Mouse (Mus musculus): ENCODE results near the gene Camkmt.
A peak's percentile ranks its signal among the peaks of the same experiment; 100 is the strongest.

Camkmt gene

GRCm38 (mm10) chr17:85090120-85091099 lies at the start of gene Camkmt, which contains the start of gene Prepl:
Gene Camkmt (plus strand): TSS chr17:85090552.
Gene Prepl (minus strand): TSS chr17:85090241.
- ATAC-seq (ENCODE audit: insufficient number of reproducible peaks, low FRiP score, low TSS enrichment), result peak; percentile 95

- ATAC-seq (ENCODE audit: insufficient number of reproducible peaks, low FRiP score, low TSS enrichment), result no peak
Observed at GRCm38 (mm10) chr17:85040913-85041312, 49.4 kb upstream of the Camkmt start.

DNA sequence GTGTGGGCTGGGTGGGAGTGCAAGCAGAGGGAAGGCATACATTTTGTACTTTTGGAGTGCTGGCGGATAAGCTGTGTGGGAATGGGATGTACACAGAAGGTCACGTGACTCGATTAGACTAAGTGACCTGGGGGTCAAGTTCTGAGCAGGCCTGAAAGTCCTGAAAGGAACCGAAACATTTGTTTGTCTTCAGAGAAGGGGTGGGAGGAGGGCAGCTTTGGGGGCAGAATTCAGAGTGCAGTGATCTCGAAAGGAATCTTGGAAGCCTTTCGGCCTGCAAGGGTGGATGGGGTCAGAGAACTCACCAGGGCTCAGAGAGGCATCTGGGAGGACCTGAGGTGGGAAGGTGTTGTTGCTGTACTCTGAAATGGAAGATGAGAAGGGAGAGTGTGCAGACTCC lies 47.9 kb upstream of the Camkmt start:
- no peak for ATAC-seq (ENCODE audit: insufficient number of reproducible peaks, low FRiP score, low TSS enrichment)

DNA sequence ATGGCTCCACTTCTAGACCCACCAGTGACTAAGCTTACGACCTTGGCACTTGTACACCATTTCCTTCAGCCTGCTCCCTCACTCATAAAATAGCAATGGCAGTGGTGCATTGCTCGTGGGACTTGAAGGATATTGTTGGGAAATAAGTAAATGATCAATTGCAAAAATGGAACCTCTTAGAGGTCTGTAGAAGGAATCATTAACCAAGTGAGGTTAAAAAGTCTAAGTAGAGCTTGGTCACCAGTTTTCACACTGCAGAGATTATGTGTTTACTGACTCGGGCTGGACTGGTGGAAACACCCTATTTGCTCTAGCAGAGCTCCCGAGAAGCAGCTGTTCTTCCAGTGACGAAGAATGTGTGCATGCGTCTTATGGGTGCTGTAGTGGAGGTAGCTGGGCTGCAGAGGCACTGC lies 46.9 kb upstream of the Camkmt start:
- ATAC-seq (ENCODE audit: insufficient number of reproducible peaks, low FRiP score, low TSS enrichment), result no peak

DNA sequence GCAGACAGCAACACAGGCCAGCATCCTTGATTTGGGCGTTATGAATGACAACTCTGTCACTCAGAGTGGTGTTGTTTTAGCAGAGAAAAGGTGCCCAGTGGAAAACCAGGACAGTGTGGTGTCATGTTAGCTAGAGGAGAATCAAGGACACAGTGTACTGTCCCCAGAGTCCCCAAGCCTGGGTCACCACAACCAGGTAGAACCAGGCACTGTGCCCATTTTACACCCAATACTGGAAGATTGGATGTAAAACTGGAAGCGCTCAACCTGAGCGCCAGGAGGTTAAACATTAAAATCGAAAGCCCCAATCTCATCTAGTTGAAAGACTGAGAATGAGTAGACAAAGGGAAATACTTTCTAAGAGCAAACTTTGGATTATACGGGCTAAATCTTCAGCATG lies 45.9 kb upstream of the Camkmt start:
- no peak for ATAC-seq (ENCODE audit: insufficient number of reproducible peaks, low FRiP score, low TSS enrichment)

- ATAC-seq (ENCODE audit: insufficient number of reproducible peaks, low FRiP score, low TSS enrichment), result no peak
Observed at GRCm38 (mm10) chr17:85045160-85045559, 45.2 kb upstream of the Camkmt start.

DNA sequence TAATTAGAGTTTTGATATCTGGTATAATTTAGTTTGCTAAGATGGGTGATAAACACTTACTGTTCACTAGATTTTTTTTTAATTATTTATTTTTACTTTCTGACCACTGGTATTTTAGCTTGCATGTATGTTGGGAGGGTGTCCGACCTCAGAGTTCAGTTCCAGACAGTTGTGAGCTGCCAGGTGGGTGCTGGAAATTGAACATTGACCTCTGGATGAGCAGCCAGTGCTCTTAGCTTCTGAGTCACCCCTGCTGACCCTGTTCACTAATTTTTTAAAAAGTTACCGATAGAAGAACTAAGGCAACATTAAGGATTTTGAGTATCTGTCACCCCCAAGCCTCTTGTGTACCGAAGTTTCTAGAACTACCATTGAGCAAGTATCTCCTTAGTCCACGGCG lies 42.0 kb upstream of the Camkmt start:
- no peak for ATAC-seq (ENCODE audit: insufficient number of reproducible peaks, low FRiP score, low TSS enrichment)

GRCm38 (mm10) chr17:85058276-85058675 lies 32.1 kb upstream of the Camkmt start:
- no peak for ATAC-seq (ENCODE audit: insufficient number of reproducible peaks, low FRiP score, low TSS enrichment)

GRCm38 (mm10) chr17:85059136-85059535 lies 31.2 kb upstream of the Camkmt start:
- ATAC-seq (ENCODE audit: insufficient number of reproducible peaks, low FRiP score, low TSS enrichment), result no peak

DNA sequence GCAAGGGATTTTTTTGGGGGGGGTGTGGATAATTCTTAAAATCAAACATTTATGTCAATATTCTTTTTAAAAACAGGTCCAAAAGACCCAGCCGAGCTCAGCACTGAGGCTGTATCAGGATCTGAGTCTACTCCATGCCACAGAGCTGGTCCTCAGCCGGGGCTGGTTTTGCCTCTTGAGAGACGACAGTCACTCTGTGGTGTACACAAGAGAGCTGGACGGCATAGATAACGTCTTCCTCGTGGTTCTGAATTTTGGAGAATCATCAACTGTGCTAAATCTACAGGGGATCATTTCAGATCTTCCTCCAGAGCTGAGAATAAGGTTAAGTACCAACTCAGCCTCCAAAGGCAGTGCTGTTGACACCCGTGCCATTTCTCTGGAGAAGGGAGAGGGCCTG lies 26.8 kb upstream of the Camkmt start:
- no peak for ATAC-seq (ENCODE audit: insufficient number of reproducible peaks, low FRiP score, low TSS enrichment)

GRCm38 (mm10) chr17:85067331-85067730 lies 23.0 kb upstream of the Camkmt start:
- no peak for ATAC-seq (ENCODE audit: insufficient number of reproducible peaks, low FRiP score, low TSS enrichment)

DNA sequence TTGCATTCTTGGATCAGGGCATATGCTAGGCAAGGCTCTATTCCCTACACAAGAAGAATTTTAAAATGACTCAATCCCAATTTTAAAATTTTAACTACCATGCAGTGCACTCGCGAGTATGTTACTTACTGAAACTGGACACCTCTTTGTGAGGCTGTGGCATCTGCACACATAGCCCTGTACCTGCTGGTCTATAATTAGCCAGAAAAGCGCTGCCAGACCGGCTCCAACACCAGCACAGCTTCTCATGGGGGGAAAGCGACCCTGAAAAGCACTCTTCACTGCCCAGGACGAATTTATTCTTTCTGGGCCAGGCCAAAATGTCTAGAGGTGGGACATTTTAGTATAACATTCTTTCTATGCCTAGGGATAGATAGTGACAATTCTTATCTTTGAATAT lies 19.7 kb upstream of the Camkmt start:
- no peak for ATAC-seq (ENCODE audit: insufficient number of reproducible peaks, low FRiP score, low TSS enrichment)

GRCm38 (mm10) chr17:85071088-85071775 lies 19.1 kb upstream of the Camkmt start:
- no peak for ATAC-seq (ENCODE audit: insufficient number of reproducible peaks, low FRiP score, low TSS enrichment)

GRCm38 (mm10) chr17:85072383-85072782 lies 18.0 kb upstream of the Camkmt start:
- no peak for ATAC-seq (ENCODE audit: insufficient number of reproducible peaks, low FRiP score, low TSS enrichment)

GRCm38 (mm10) chr17:85073214-85073613 lies 17.1 kb upstream of the Camkmt start:
- no peak for ATAC-seq (ENCODE audit: insufficient number of reproducible peaks, low FRiP score, low TSS enrichment)

DNA sequence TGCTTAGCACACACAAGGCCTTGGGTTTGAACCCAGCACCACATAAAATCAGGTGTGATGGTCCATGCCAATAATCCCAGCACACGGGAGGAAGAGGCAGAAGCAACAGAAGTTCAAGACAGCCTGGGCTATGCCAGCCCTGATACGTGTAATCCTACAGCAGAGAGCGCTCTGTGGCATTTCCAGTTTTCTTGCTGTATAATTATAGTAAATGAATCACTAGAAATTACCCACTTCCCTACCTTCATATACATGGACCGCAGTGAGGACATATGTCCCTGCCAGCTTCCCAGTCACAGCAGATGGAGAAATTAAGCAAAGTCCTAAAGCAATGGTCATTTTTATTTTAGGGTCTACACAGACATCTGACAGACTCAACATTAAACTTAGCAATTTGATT lies 16.3 kb upstream of the Camkmt start:
- no peak for ATAC-seq (ENCODE audit: insufficient number of reproducible peaks, low FRiP score, low TSS enrichment)

DNA sequence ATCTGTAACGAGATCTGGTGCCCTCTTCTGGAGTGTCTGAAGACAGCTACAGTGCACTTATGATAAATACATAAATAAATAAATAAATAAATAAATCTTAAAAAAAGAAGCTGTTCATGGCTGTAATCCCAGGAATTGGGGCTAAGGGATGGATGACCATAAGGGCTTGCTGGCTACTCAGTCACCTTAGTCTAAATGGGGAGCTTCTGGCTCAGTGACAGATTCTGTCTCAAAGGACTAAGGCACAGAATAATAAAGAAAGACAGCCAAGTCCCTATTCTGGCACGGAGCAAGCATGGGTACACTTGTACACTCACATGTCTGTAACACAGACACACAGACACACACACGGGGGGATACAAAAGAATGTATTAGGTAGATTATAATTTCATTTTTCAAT lies 11.1 kb upstream of the Camkmt start:
- ATAC-seq (ENCODE audit: insufficient number of reproducible peaks, low FRiP score, low TSS enrichment), result no peak

DNA sequence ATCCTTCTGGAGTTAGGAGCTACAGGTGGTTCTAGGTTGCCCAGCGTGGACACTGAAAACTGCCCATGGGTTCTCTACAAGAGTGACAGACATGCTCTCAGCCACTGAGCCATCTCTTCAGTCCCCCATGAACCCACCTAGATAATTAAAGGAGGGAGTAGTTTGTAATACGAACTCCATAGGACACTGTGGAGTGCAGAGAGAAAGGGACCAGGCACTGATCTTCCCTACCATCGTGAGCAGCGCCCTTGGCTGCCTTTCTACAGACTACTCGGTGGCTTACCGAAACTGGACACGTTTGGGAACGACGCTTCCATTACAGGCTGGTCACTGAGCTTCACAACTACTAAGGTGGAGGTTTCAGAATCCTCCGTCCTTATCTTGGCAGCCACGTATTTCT lies 9.6 kb upstream of the Camkmt start:
- ATAC-seq (ENCODE audit: insufficient number of reproducible peaks, low FRiP score, low TSS enrichment), result no peak

DNA sequence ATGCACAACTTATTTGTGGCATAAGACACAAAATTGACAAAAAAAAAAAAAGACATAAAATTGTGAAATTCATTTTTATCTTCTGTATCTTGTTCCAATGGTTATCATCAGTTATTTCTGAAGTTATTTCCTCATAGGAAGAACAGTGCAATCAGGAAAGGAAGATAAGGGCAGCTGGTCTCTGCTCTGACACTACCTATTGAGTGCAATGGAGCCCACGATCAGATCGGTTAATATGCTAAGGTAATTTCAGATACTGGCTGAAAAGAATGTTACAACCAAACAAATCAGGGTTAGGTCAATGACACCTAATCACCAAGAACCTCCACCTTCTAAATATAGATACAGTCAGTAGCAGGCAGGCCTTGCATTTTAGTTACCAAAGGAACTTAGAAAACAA lies 5.0 kb upstream of the Camkmt start:
- ATAC-seq (ENCODE audit: insufficient number of reproducible peaks, low FRiP score, low TSS enrichment), result no peak

GRCm38 (mm10) chr17:85086501-85086900 lies 3.9 kb upstream of the Camkmt start:
- ATAC-seq (ENCODE audit: insufficient number of reproducible peaks, low FRiP score, low TSS enrichment), result no peak

DNA sequence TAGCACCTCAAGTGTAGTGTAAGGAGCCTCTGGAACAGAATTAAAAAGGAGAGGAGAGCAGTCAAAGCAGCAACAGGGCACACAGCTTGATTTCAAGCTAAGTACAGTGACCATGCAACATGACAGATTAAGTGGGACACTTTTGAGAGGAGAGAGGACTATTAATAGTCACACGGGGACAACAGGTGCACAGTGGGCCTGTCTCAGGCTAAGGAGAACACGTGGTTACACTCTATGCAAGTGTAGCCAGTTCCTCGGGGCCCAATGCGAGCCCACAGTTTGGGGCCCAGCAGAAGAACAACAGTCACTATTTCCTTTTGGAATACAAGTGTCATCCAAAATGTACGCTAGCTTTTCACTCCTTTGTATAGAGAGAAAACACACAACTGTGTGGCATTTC lies 2.8 kb upstream of the Camkmt start:
- ATAC-seq (ENCODE audit: insufficient number of reproducible peaks, low FRiP score, low TSS enrichment), result no peak

Measured in cerebellum, adult (tissue).